Mouse (Mus musculus): ENCODE measurements around the gene Dab2ip. TPM values are rescaled to one million over a fixed set of nuclear protein-coding genes. Genes with fewer than 3 reads are reported as not detected.
A peak's percentile ranks its signal among the peaks of the same experiment; 100 is the strongest.

Gene Dab2ip
- polyA plus RNA-seq, 1 experiment, result 0.40 TPM

DNA sequence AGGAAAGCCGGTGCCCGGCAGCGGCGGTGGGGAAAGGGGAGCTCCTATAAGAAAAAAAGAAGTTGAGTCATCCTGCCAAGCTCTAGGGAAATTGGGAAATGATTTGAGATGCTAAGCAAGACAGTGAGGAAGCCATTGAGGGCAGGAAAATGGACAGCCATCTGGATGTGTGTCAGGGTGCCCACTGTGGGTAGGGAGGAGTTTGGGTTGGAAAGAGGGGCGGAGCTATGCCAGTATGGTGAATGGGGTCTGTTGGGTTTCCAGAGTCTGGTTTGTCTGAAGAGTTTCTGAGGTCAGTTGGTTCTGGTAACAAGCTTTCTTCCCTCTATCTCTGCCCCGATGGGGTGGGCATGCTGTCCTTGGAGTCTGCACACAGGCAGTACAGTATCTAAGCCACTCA is 165.2 kb downstream of the Dab2ip start:
- no peak overlapping the region for H3K27ac ChIP-seq (ENCODE audit: insufficient read depth, low read depth, low read length)
- H3K4me1 ChIP-seq (ENCODE audit: control insufficient read depth, insufficient read depth, low read length), result peaks cover 8% of the 10 kb centered on the region
- TF ChIP-seq POLR2A (IDR thresholded peaks at IDR 0.05; ENCODE audit: borderline replicate concordance, low read depth, low read length) (no peak), CTCF (IDR thresholded peaks at IDR 0.05; ENCODE audit: low read depth, low read length) (no peak)
- H3K4me3 ChIP-seq (ENCODE audit: insufficient read depth, low read length), result no peak overlapping the region

DNA sequence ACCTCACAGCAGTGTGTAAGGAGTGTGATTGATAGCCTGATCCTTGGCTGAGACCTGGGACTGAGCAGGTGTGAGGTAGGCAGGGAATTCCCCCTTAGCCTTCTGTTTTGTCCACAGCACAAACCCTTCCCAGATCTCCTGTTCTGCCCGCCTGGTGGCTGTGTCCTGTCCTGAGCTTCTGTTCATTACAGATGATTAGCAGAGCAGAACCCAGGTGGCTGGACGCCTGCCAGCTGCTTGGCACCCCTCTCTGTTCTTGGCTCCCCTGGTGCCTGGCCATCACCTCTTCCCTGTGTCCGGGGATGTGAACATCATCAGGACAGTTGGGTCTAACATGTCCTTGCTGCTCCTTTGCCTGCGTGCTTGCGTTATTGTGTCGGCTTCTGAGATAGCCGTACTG is 165.6 kb downstream of the Dab2ip start:
- no peak overlapping the region for H3K27ac ChIP-seq (ENCODE audit: insufficient read depth, low read depth, low read length)
- no peak overlapping the region for H3K4me3 ChIP-seq (ENCODE audit: insufficient read depth, low read length)
- no peak for TF ChIP-seq POLR2A (IDR thresholded peaks at IDR 0.05; ENCODE audit: borderline replicate concordance, low read depth, low read length)
- no peak for TF ChIP-seq CTCF (IDR thresholded peaks at IDR 0.05; ENCODE audit: low read depth, low read length)
- H3K4me1 ChIP-seq (ENCODE audit: control insufficient read depth, insufficient read depth, low read length), result peaks cover 4% of the 10 kb centered on the region; the same call in 1 of the 2 replicates

DNA sequence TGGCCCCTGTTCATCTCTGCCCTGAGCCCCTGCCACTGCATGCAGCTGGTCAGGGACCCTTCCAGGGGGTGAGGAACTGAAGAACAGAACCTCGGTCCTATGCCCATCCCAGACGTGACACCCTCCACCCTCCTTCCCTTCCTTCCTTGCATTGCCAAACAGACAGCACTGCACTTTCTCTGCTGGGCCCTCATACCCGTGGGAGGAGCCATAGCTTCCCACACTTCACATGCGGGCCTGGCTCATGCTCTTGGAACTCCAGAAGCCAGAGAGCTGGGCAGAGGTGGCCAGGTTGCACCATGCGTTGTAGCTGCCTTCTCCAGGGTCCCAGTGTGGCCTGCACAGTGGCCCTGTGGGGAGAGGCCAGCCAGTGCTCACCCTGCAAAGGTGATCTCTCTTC is 170.6 kb downstream of the Dab2ip start:
- H3K4me3 ChIP-seq (ENCODE audit: insufficient read depth, low read length), result no peak overlapping the region
- TF ChIP-seq CTCF (IDR thresholded peaks at IDR 0.05; ENCODE audit: low read depth, low read length) (no peak), POLR2A (IDR thresholded peaks at IDR 0.05; ENCODE audit: borderline replicate concordance, low read depth, low read length) (no peak)
- H3K27ac ChIP-seq (ENCODE audit: insufficient read depth, low read depth, low read length), result no peak overlapping the region
- H3K4me1 ChIP-seq (ENCODE audit: control insufficient read depth, insufficient read depth, low read length), result peaks cover 14% of the 10 kb centered on the region

DNA sequence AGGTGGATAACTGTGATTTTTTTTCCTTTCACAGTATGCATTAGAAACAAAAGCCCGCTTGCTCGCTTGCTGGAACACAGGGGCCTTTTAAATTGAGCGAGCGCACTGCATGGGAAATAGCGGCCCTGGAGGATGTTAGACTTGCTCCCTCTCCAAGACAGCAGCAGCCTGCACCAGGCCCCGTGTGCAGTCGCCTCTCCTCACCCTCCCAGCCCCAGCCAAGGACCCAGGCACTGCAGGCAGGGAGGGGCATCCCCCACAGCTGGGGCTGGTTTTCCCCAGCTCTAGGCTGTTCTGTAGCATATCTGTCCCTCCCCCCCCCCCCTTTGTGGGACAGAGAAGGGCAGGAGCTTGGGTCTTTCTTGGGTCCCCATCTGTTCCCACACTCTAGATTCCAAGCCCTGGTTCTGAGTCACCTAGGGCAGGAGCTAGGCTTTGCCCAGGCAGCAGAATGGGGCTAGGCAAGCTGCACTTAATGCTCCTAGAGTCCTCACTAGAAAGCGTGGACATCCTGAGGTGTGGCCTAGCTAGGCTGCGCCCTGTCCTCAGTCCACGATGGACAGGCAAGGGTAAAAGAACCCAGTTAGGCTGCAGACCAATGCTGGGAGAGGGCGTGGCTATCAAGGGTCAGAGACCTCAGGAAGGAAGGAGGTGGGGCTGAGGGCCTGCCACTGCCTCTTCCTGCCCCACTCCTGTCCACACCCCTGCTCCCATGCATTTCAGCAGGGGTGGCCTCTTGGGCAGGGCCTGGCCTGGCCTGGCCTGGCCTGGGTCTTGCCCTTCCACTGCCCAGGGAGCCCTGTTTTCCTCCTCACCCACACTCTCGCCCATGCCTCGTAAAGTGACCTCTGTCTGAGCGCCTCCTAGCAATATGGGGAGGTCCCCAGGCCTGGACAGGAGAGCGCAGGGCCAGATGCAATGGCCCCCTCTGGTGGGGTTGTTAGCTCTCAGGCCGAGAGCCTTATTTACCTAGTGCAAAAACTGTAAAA is 171.3 kb downstream of the Dab2ip start:
- H3K4me3 ChIP-seq (ENCODE audit: insufficient read depth, low read length), result no peak overlapping the region

DNA sequence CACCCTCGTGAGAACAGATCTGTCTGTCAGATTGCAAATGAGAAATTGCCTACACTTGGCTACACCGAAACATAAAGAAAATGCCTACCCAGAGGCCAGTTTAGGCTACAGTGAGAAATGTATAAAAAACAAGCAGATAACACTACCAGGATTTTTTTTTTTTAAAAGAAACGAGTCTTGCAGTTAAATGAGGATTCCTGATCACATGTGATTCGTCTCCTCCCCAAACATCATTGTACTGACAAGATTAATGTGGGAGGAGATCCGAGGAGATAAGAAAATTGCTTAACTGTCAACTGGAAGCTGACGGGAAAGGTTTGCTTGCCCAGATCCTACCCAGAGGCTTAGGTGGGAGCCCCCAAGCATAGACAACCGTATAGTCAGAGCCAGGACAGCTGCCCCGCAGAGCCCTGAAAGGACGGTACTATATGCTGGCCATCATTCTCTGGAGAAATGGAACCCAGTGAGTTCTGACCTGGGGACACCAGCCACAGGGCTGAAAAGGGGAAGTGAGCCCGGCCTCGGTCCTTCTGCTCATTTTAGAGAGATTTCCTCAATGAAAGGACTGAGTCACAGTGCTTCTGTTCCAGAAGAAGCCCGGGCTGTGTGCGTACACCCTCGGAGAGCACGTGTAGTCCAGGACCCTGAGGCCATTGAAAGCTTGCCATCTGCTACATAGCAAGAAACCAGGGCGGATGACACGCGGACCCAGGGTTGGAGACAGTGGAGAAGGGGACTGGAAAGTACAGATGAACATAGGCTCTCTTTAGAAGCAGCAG is 173.8 kb downstream of the Dab2ip start:
- TF ChIP-seq CTCF (IDR thresholded peaks at IDR 0.05; ENCODE audit: low read depth, low read length), result no peak
- no peak for TF ChIP-seq POLR2A (IDR thresholded peaks at IDR 0.05; ENCODE audit: borderline replicate concordance, low read depth, low read length)
- Histone ChIP-seq H3K4me1 (ENCODE audit: control insufficient read depth, insufficient read depth, low read length) (peaks cover 14% of the 10 kb centered on the region), H3K4me3 (ENCODE audit: insufficient read depth, low read length) (peak overlapping the region; percentile 9; the same call in 1 of the 2 replicates), H3K27ac (ENCODE audit: insufficient read depth, low read depth, low read length) (peak overlapping the region; percentile 17; the same call in 1 of the 2 replicates)

More for the DNA sequence above, 171.3 kb downstream of the Dab2ip start:
- Histone ChIP-seq H3K27ac (ENCODE audit: insufficient read depth, low read depth, low read length) (no peak overlapping the region), H3K4me1 (ENCODE audit: control insufficient read depth, insufficient read depth, low read length) (peaks cover 14% of the 10 kb centered on the region)
- no peak for TF ChIP-seq POLR2A (IDR thresholded peaks at IDR 0.05; ENCODE audit: borderline replicate concordance, low read depth, low read length)
- TF ChIP-seq CTCF (IDR thresholded peaks at IDR 0.05; ENCODE audit: low read depth, low read length), result no peak

DNA sequence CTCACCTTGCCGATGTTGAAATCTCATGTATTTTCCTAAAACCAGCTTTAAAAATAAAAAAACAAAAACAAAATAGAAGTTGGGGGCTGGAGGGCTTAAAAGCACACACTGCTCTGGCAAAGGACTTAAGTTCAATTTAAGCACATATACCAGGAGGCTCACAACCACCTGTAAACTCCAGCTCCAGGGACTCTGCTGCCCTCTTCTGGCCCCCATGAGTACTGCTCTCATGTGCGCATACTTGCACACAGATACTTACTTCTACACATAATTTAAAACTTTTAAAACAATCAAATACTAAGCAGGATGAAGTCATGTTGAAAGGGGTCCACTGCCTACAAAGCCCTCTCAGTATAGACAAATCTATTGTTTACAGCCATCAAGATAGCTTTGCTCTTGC is 176.9 kb downstream of the Dab2ip start:
- H3K27ac ChIP-seq (ENCODE audit: insufficient read depth, low read depth, low read length), result no peak overlapping the region
- H3K4me3 ChIP-seq (ENCODE audit: insufficient read depth, low read length), result no peak overlapping the region
- peaks cover 7% of the 10 kb centered on the region for H3K4me1 ChIP-seq (ENCODE audit: control insufficient read depth, insufficient read depth, low read length)
- TF ChIP-seq POLR2A (IDR thresholded peaks at IDR 0.05; ENCODE audit: borderline replicate concordance, low read depth, low read length) (no peak), CTCF (IDR thresholded peaks at IDR 0.05; ENCODE audit: low read depth, low read length) (peak; percentile 41)

DNA sequence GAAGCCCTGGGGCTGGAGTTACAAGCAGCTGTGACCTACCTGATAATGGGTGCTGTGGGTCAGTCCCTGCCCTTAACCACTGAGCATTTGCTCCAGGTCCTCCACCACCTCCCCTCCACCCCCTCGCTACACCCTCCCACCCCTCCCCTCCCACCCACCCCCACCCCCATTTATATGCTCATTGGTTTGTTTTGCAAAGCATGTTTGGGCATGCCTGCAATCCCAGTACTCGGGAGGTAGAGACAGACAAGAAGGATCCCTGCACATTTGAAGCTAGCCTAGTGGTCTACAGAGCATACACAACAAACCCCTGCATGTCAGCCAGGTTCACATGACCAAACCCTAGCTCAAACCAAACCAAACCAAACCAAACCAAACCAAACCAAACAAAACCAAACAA is 178.0 kb downstream of the Dab2ip start:
- H3K4me1 ChIP-seq (ENCODE audit: control insufficient read depth, insufficient read depth, low read length), result peaks cover 7% of the 10 kb centered on the region
- TF ChIP-seq POLR2A (IDR thresholded peaks at IDR 0.05; ENCODE audit: borderline replicate concordance, low read depth, low read length), result no peak
- no peak for TF ChIP-seq CTCF (IDR thresholded peaks at IDR 0.05; ENCODE audit: low read depth, low read length)
- H3K4me3 ChIP-seq (ENCODE audit: insufficient read depth, low read length), result no peak overlapping the region
- H3K27ac ChIP-seq (ENCODE audit: insufficient read depth, low read depth, low read length), result no peak overlapping the region

DNA sequence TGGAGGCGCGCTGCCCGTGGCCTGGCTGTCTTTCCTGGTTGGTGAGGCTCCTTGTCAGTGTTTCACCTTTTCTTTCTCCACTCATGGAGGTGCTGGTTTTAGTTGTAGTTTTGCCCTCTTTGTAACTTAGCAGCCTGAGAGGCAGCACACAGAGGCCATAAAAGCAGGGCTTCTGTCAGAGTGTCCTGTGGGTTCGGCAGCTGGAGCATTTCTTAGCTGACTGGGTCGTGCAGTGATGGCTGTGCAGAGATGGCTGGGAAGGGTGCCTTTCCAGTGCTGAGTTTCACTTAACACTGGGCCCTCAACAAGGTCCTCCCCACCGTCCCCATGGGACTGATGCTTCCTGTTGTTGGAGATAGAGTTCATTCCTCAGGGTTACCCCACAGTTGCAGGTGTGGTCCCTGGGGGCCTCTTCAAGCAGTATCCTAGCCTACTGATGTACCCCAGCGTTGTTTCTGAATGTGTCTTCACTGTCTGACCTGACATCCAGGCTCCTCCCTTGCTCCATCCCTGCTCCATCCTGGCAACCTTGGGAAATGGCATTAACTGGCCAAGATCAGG is 179.5 kb downstream of the Dab2ip start:
- TF ChIP-seq CTCF (IDR thresholded peaks at IDR 0.05; ENCODE audit: low read depth, low read length) (no peak), POLR2A (IDR thresholded peaks at IDR 0.05; ENCODE audit: borderline replicate concordance, low read depth, low read length) (no peak)
- H3K4me1 ChIP-seq (ENCODE audit: control insufficient read depth, insufficient read depth, low read length), result 0 out of 2 replicates have a peak, but pooled peaks cover 2% of the 10 kb centered on the region
- no peak overlapping the region for H3K27ac ChIP-seq (ENCODE audit: insufficient read depth, low read depth, low read length)
- no peak overlapping the region for H3K4me3 ChIP-seq (ENCODE audit: insufficient read depth, low read length)

DNA sequence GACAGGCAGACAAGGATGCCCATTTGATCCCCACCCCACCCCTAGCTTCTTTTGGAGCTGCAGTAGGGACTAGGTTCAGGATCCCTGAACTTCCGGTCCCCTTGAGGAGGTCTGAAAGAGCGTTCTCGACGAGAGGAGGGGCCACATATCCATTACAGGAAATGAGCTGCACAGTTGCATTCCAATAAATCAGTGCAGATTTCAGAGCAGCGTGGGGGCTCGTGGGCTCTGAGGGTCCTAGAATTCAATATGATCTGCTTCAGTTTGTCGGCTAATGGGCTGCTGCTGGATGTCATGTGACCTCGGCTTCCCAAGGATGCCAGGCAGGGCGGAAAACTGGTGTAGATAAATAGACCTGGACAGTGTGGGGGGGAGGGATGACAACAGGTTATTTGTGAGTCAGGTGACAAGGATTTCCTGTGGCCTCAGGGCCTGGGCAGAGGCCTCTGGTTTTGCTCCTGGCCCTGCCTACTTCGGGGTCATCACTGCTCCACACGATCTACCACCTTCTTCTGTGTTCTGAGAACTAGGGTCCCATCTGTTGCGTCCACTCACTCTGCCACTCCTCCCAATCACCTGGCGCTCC is 181.7 kb downstream of the Dab2ip start:
- H3K4me1 ChIP-seq (ENCODE audit: control insufficient read depth, insufficient read depth, low read length), result no peaks in the 10 kb centered on the region
- H3K4me3 ChIP-seq (ENCODE audit: insufficient read depth, low read length), result no peak overlapping the region

More for the DNA sequence above, 181.7 kb downstream of the Dab2ip start:
- no peak overlapping the region for H3K27ac ChIP-seq (ENCODE audit: insufficient read depth, low read depth, low read length)
- TF ChIP-seq CTCF (IDR thresholded peaks at IDR 0.05; ENCODE audit: low read depth, low read length) (no peak), POLR2A (IDR thresholded peaks at IDR 0.05; ENCODE audit: borderline replicate concordance, low read depth, low read length) (no peak)
